Mouse (Mus musculus) embryonic fibroblast, embryonic 13.5 days (primary cell): ENCODE results near the gene Kifc1.

Experiments used
- CTCF ChIP-seq: IDR thresholded peaks from 2 replicates; pipeline ENCODE4 v1.5.1; 2011; ENCODE audit warnings: mild to moderate bottlenecking, control low read depth, low read length, moderate library complexity, borderline replicate concordance; ENCODE audit not compliant: insufficient read depth
- POLR2A ChIP-seq: IDR thresholded peaks from 2 replicates; pipeline ENCODE4 v1.6.1; 2011; ENCODE audit warnings: low read depth, mild to moderate bottlenecking, control low read depth, low read length, moderate library complexity

- TF ChIP-seq POLR2A (no peak), CTCF (no peak)
Observed at GRCm38 (mm10) chr17:33829561-33829960, 60.9 kb downstream of the Kifc1 start.
